Mouse (Mus musculus): Measurements from ENCODE around the gene Auh. TPM values are rescaled to one million over a fixed set of nuclear protein-coding genes. Genes with fewer than 3 reads are reported as not detected.

The Auh gene
- total and polyA plus RNA-seq, 3 experiments = 68.5 to 191 (median 74.1) TPM

DNA sequence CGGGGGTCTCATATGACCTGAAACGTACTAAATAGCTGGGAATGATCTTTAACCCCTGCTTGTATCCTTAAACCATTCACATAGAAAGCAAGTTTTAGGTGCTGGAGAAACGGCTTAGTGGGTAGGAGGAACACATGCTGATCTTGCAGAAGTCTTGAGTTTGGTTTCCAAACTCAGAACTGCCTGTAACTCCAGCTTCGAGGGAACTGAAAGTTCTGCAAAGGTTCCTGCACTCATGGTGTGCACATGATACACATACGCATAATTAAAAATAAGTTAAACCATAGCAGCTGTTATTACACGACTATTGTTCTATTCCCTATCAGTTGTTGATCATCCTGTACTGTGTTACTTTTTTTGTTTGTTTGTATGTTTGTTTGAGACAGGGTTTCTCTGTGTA lies 32.9 kb upstream of the Auh start:
- in situ Hi-C loops (cut with MboI; ENCODE audit: low pct_ligation_motif_present, low pct_unique_long_range_greater_than_20kb, low sequenced_read_pairs) (no loop called here), dilution Hi-C loops (cut with MboI; ENCODE audit: extremely low pct_ligation_motif_present, extremely low pct_unique_long_range_greater_than_20kb, low sequenced_read_pairs) (no loop called here)
- TF ChIP-seq CHD2 (IDR thresholded peaks at IDR 0.05; ENCODE audit: low read length) (no peak), BHLHE40 (IDR thresholded peaks at IDR 0.05; ENCODE audit: low read depth, low read length) (peak; percentile 42; the same call in 1 of the 2 replicates), KAT2A (IDR thresholded peaks at IDR 0.05; ENCODE audit: insufficient replicate concordance, low read length) (no peak), IRF4 (IDR thresholded peaks at IDR 0.05; ENCODE audit: low read depth, low read length) (0 out of 2 replicates have a peak, but pooled peaks have one; percentile 23), POLR2AphosphoS2 (IDR thresholded peaks at IDR 0.05; ENCODE audit: low read depth, low read length) (no peak), MAFK (IDR thresholded peaks at IDR 0.05; ENCODE audit: insufficient replicate concordance, low read length) (0 out of 2 replicates have a peak, but pooled peaks have one; percentile 10)
- H3K4me1 ChIP-seq (ENCODE audit: control insufficient read depth in 1 of 2, insufficient read depth in 2 of 2) = peaks cover 2 to 27% of the 10 kb centered on the region in 2 experiments; a peak in 2 of 4 replicates
- peaks cover 1% of the 10 kb centered on the region; the same call in 1 of the 2 replicates for H3K79me2 ChIP-seq (replicated peaks; ENCODE audit: control insufficient read depth, extremely low read depth, insufficient read depth, poor library complexity, severe bottlenecking)
- no peak overlapping the region for H3K4me3 ChIP-seq (replicated peaks in 1 of 3; ENCODE audit: low read depth in 2 of 3, low read length in 2 of 3, poor library complexity in 1 of 3)
- H3K9ac ChIP-seq (ENCODE audit: insufficient read depth, low read depth) = no peak overlapping the region
- H3K27ac ChIP-seq (ENCODE audit: insufficient read depth, low read depth) = no peak overlapping the region
- no peaks in the 10 kb centered on the region for H3K9me3 ChIP-seq (replicated peaks; ENCODE audit: low read length)
- no peak for DNase-seq (ENCODE audit: extremely low read depth)
- peaks cover 17 to 34% of the 10 kb centered on the region in 2 experiments for H3K36me3 ChIP-seq (replicated peaks in 1 of 2; ENCODE audit: control insufficient read depth in 1 of 2, insufficient read depth in 1 of 2, low read length in 1 of 2)
- H3K4me2 ChIP-seq (ENCODE audit: insufficient read depth, low read depth, poor library complexity, severe bottlenecking) = no peak overlapping the region
- H3K27me3 ChIP-seq (replicated peaks) = no peaks in the 10 kb centered on the region

DNA sequence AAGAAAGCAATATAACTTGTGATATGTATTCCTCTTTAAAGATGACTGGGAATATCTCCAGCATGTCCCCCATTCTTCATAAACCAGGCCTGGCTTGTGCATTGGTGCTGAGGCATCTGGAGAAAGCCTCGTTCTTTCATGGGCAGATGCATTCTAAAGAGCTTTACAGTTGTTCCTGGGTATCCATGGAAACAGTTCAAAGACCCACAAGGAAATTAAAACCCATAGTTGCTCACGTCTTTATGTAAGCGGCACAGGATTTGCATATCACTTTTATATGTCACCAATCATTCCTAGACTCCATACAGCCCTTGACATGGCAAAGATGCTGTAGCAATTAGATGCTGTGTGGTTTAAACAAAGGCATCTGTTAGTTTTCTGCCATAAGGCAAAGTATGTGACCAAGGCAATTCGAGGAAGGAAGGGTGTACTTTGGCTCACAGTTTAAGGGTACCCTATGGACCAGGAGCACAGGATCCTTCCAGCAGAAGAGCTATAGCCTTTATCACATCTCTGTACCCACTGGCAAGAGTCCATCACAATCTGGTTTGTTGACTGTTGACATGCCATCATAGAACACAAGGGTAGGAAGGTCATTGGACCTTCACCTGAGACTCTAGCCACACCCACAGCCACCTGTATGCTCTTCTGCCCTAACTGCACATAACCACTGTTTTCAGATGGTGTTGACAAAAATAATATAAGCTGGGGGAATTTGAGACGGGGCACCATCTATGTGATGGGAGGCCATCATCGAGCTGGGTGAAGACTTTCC lies 24.5 kb upstream of the Auh start:
- dilution Hi-C loops (cut with MboI; ENCODE audit: extremely low pct_ligation_motif_present, extremely low pct_unique_long_range_greater_than_20kb, low sequenced_read_pairs) = no loop called here
- DNase-seq (ENCODE audit: extremely low read depth) = no peak

DNA sequence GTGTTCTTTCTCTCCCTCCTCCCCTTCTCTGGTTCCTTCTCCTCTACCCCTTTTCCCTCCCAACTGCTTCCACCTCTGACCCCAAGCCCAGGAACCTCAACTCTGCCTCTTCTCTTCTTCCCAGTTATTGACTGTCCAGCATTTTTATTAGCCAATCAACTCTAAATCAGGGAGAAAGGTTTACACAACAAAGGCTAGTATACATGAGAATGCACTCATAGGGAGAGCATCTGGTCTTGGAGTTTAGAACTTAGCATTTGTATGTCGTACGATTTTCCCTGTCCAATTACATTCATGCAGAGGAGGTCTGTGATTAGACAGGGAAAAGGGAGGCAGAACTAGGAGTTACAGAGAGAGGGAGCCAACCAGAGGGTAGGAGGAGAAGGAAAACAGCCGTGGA lies 19.7 kb upstream of the Auh start:
- Histone ChIP-seq H3K9ac (ENCODE audit: insufficient read depth, low read depth) (no peak overlapping the region), H3K27me3 (replicated peaks) (no peaks in the 10 kb centered on the region), H3K27ac (ENCODE audit: insufficient read depth, low read depth) (no peak overlapping the region), H3K4me3 (replicated peaks in 1 of 3; ENCODE audit: low read depth in 2 of 3, low read length in 2 of 3, poor library complexity in 1 of 3) (no peak overlapping the region), H3K36me3 (replicated peaks in 1 of 2; ENCODE audit: control insufficient read depth in 1 of 2, insufficient read depth in 1 of 2, low read length in 1 of 2) (no peaks in the 10 kb centered on the region), H3K9me3 (replicated peaks; ENCODE audit: low read length) (peaks cover 5% of the 10 kb centered on the region), H3K4me2 (ENCODE audit: insufficient read depth, low read depth, poor library complexity, severe bottlenecking) (no peak overlapping the region), H3K4me1 (ENCODE audit: control insufficient read depth in 1 of 2, insufficient read depth in 2 of 2) (peaks cover 0 to 2% of the 10 kb centered on the region in 2 experiments; a peak in 1 of 4 replicates), H3K79me2 (replicated peaks; ENCODE audit: control insufficient read depth, extremely low read depth, insufficient read depth, poor library complexity, severe bottlenecking) (no peaks in the 10 kb centered on the region)
- DNase-seq (ENCODE audit: extremely low read depth) = no peak
- TF ChIP-seq ELF1 (IDR thresholded peaks at IDR 0.05; ENCODE audit: low read depth, low read length) = no peak
- dilution Hi-C loops (cut with MboI; ENCODE audit: extremely low pct_ligation_motif_present, extremely low pct_unique_long_range_greater_than_20kb, low sequenced_read_pairs) (no loop called here), in situ Hi-C loops (cut with MboI; ENCODE audit: low pct_ligation_motif_present, low pct_unique_long_range_greater_than_20kb, low sequenced_read_pairs) (no loop called here)

More for the DNA sequence above, 24.5 kb upstream of the Auh start:
- H3K4me2 ChIP-seq (ENCODE audit: insufficient read depth, low read depth, poor library complexity, severe bottlenecking) = no peak overlapping the region
- H3K27me3 ChIP-seq (replicated peaks) = no peaks in the 10 kb centered on the region
- no peak overlapping the region for H3K9ac ChIP-seq (ENCODE audit: insufficient read depth, low read depth)
- no peak overlapping the region for H3K4me3 ChIP-seq (replicated peaks in 1 of 3; ENCODE audit: low read depth in 2 of 3, low read length in 2 of 3, poor library complexity in 1 of 3)
- H3K36me3 ChIP-seq (replicated peaks in 1 of 2; ENCODE audit: control insufficient read depth in 1 of 2, insufficient read depth in 1 of 2, low read length in 1 of 2) = no peaks in the 10 kb centered on the region
- no peak overlapping the region for H3K27ac ChIP-seq (ENCODE audit: insufficient read depth, low read depth)
- in situ Hi-C loops (cut with MboI; ENCODE audit: low pct_ligation_motif_present, low pct_unique_long_range_greater_than_20kb, low sequenced_read_pairs) = no loop called here
- no peaks in the 10 kb centered on the region for H3K4me1 ChIP-seq (ENCODE audit: control insufficient read depth in 1 of 2, insufficient read depth in 2 of 2)
- no peaks in the 10 kb centered on the region for H3K79me2 ChIP-seq (replicated peaks; ENCODE audit: control insufficient read depth, extremely low read depth, insufficient read depth, poor library complexity, severe bottlenecking)
- H3K9me3 ChIP-seq (replicated peaks; ENCODE audit: low read length) = no peaks in the 10 kb centered on the region
- no peak for TF ChIP-seq JUN (IDR thresholded peaks at IDR 0.05; ENCODE audit: insufficient read depth, low read depth, low read length)
